Mouse (Mus musculus) bone marrow macrophage, adult 2 months (primary cell): ENCODE results near the gene Tmem81.

Experiments used
- CTCF ChIP-seq: IDR thresholded peaks from 2 replicates; pipeline ENCODE4 v1.5.1; 2012; ENCODE audit warnings: low read depth, mild to moderate bottlenecking, low read length, moderate library complexity
- POLR2A ChIP-seq: IDR thresholded peaks from 2 replicates; pipeline ENCODE4 v1.6.1; 2012; ENCODE audit warnings: mild to moderate bottlenecking, low read depth, low read length, borderline replicate concordance

GRCm38 (mm10) chr1:132471499-132471898, 34.5 kb upstream of the Tmem81 start:
- TF ChIP-seq CTCF (no peak), POLR2A (no peak)
